Mouse (Mus musculus) CH12.LX (cell line): ENCODE measurements around the gene Usp12.

Experiments used
- BHLHE40 ChIP-seq: IDR thresholded peaks from 2 replicates; pipeline ENCODE4 v1.6.1; 2011; ENCODE audit warnings: mild to moderate bottlenecking, low read depth, low read length, improper control_type of control experiment
- CTCF ChIP-seq, 2 experiments: IDR thresholded peaks in 1 of 2; conservative IDR thresholded peaks in 1 of 2; 2 replicates each; pipeline ENCODE4 v1.5.1; 2011 to 2012; ENCODE audit warnings: low read depth in 2 of 2, low read length in 2 of 2, improper control_type of control experiment in 1 of 2, inconsistent platforms in 1 of 2, mild to moderate bottlenecking in 1 of 2, moderate library complexity in 1 of 2
- ELF1 ChIP-seq: IDR thresholded peaks from 2 replicates; pipeline ENCODE4 v1.6.1; 2014; ENCODE audit warnings: low read depth, mild to moderate bottlenecking, inconsistent platforms, low read length, improper control_type of control experiment
- EP300 ChIP-seq: IDR thresholded peaks from 2 replicates; pipeline ENCODE4 v1.6.1; 2011; ENCODE audit warnings: low read length, improper control_type of control experiment
- HCFC1 ChIP-seq: IDR thresholded peaks from 2 replicates; pipeline ENCODE4 v1.6.1; 2012; ENCODE audit warnings: low read depth, mild to moderate bottlenecking, inconsistent platforms, low read length, improper control_type of control experiment
- POLR2A ChIP-seq: IDR thresholded peaks from 2 replicates; pipeline ENCODE4 v1.6.1; 2011; ENCODE audit warnings: low read depth, mild to moderate bottlenecking, improper control_type of control experiment, low read length
- POLR2AphosphoS2 ChIP-seq: IDR thresholded peaks from 2 replicates; pipeline ENCODE4 v1.6.1; 2011; ENCODE audit warnings: low read depth, low read length, improper control_type of control experiment
- TCF12 ChIP-seq: IDR thresholded peaks from 2 replicates; pipeline ENCODE4 v1.6.1; 2014; ENCODE audit warnings: low read depth, mild to moderate bottlenecking, inconsistent platforms, low read length, improper control_type of control experiment
- USF1 ChIP-seq: IDR thresholded peaks from 2 replicates; pipeline ENCODE4 v1.6.1; 2014; ENCODE audit warnings: low read depth, mild to moderate bottlenecking, inconsistent platforms, low read length, improper control_type of control experiment
- ZKSCAN1 ChIP-seq: IDR thresholded peaks from 2 replicates; pipeline ENCODE4 v1.6.1; 2012; ENCODE audit warnings: low read depth, inconsistent platforms, low read length, improper control_type of control experiment, borderline replicate concordance

- TF ChIP-seq TCF12 (no peak), CTCF (conservative IDR thresholded peaks at IDR 0.05 in 1 of 2, IDR thresholded peaks at IDR 0.05 in 1 of 2; ENCODE audit: low read depth in 2 of 2, low read length in 2 of 2) (no peak), POLR2A (no peak), ZKSCAN1 (no peak), HCFC1 (no peak), BHLHE40 (no peak), POLR2AphosphoS2 (no peak), ELF1 (no peak), USF1 (no peak), EP300 (no peak)
Observed at GRCm38 (mm10) chr5:146841996-146842395, 47.2 kb upstream of the Usp12 start.
